Comparison of ENCODE assay signal across 19 mouse cellular contexts in the genomic region with DNA sequence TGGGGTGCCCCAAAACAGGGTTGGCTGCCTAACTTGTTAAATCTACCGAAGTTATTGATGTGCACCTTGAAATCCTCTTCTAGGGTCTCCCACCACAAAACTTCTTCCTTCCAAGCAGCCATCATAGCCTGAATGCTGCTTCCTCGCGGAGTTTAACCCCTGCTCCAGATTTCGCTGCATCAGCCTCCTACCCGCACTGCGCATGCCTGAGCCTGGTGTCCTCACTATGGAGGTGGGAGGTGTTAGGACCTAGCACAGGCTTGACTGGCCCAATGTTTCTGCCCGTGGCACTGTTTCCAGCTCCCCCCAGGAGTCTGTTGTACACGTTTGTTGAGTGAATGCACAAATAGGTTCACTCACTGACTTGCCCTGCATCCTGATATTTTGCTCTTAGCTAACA. TPM values are rescaled to one million over a fixed set of nuclear protein-coding genes. Genes with fewer than 3 reads are reported as not detected.
"Had no signal": no experiment of that assay in that cellular context is flagged by ENCODE, and none has a peak within 500 bp of the region (broad histone marks: within the 10 kb centered on the region; RNA-seq: fewer than 3 reads in every experiment).

No protein-coding gene starts in this region.

- H3K9ac ChIP-seq: liver, embryonic 14.5 days; lung, embryonic 14.5 days; midbrain, embryonic 13.5 days; midbrain, embryonic 15.5 days; neural tube, embryonic 12.5 days had no signal

- H3K4me2 ChIP-seq: lung, embryonic 14.5 days; midbrain, embryonic 13.5 days; midbrain, embryonic 15.5 days; neural tube, embryonic 12.5 days had no signal

- ATAC-seq: midbrain, embryonic 13.5 days; midbrain, embryonic 15.5 days had no signal

- H3K27me3 ChIP-seq: midbrain, embryonic 15.5 days; neural tube, embryonic 12.5 days had no signal

- H3K4me1 ChIP-seq: midbrain, embryonic 15.5 days had no signal

- H3K4me3 ChIP-seq: megakaryocyte, embryonic 14.5 days; midbrain, embryonic 13.5 days; midbrain, embryonic 15.5 days; neural tube, embryonic 12.5 days had no signal

- H3K27ac ChIP-seq: liver, embryonic 14.5 days; macrophage; midbrain, embryonic 13.5 days; midbrain, embryonic 15.5 days; neural tube, embryonic 12.5 days had no signal

- H3K9me3 ChIP-seq: megakaryocyte, embryonic 14.5 days; midbrain, embryonic 13.5 days; midbrain, embryonic 15.5 days; neural tube, embryonic 12.5 days had no signal

- H3K36me3 ChIP-seq: midbrain, embryonic 13.5 days; midbrain, embryonic 15.5 days; neural tube, embryonic 12.5 days had no signal

- DNase-seq: lung, adult 18-20 months; lung, embryonic 14.5 days; lung, postnatal 10 days; right cerebral cortex, postnatal 25 days; right cerebral cortex, postnatal 4 days; spleen, adult 18-20 months; thymus, adult 18-20 months; thymus, postnatal 14 days; thymus, postnatal 36 days had no signal

RNA-seq across cellular contexts. Expression of a gene that starts 4.0 kb away (rescaled TPM):
- total RNA-seq: monocyte, adult 5-6 weeks; neutrophil, adult 5-6 weeks had no signal
- polyA plus RNA-seq: macrophage had no signal

RNA-seq across cellular contexts. Expression of a gene that starts 38.6 kb away (rescaled TPM):
- total RNA-seq: midbrain, postnatal 0 days; monocyte, adult 5-6 weeks; neutrophil, adult 5-6 weeks had no signal
- polyA plus RNA-seq: midbrain, embryonic 15.5 days; midbrain, postnatal 0 days; neural tube, embryonic 12.5 days; neural tube, embryonic 14.5 days had no signal
